Mouse (Mus musculus): ENCODE results near the gene Dnaic1. TPM values are rescaled to one million over a fixed set of nuclear protein-coding genes. Genes with fewer than 3 reads are reported as not detected.

Gene Dnaic1
- polyA plus RNA-seq, 1 experiment from 2014 or later: 8.9 TPM

- TF ChIP-seq CTCF (IDR thresholded peaks at IDR 0.05): no peak
- no peak for DNase-seq (ENCODE audit: low spot score)
- Histone ChIP-seq H3K4me2 (replicated peaks; ENCODE audit: low read depth, low read length) (no peak overlapping the region), H3K4me1 (ENCODE audit: insufficient read depth, low read depth, low read length) (peaks cover 17% of the 10 kb centered on the region; the same call in 1 of the 2 replicates), H3K9me3 (ENCODE audit: low read length) (no peaks in the 10 kb centered on the region), H3K27ac (ENCODE audit: low read length) (no peak overlapping the region), H3K4me3 (ENCODE audit: low read depth, low read length) (no peak overlapping the region), H3K27me3 (replicated peaks; ENCODE audit: insufficient read depth, low read length) (no peaks in the 10 kb centered on the region; the same call in 1 of the 2 replicates), H3K36me3 (ENCODE audit: insufficient read depth, low read length) (no peaks in the 10 kb centered on the region), H3K9ac (replicated peaks; ENCODE audit: low read depth) (no peak overlapping the region)
- WGBS: 57% methylated on average over 2 of the region's 2 CpGs
- ATAC-seq: no peak
Measured at GRCm38 (mm10) chr4:41635906-41636305, 66.3 kb downstream of the Dnaic1 start.

- 0 out of 2 replicates have a peak overlapping the region, but pooled peaks have one; percentile 26 for H3K27ac ChIP-seq (ENCODE audit: low read length)
- DNase-seq (ENCODE audit: low spot score) (peak; percentile 28), ATAC-seq (no peak)
- no peak overlapping the region for H3K9ac ChIP-seq (replicated peaks; ENCODE audit: low read depth)
- H3K4me3 ChIP-seq (ENCODE audit: low read depth, low read length): no peak overlapping the region
- H3K9me3 ChIP-seq (ENCODE audit: low read length): no peaks in the 10 kb centered on the region
- 35% methylated on average over 7 of the region's 7 CpGs for WGBS
- H3K27me3 ChIP-seq (replicated peaks; ENCODE audit: insufficient read depth, low read length): no peaks in the 10 kb centered on the region; the same call in 1 of the 2 replicates
- peaks cover 13% of the 10 kb centered on the region; the same call in 1 of the 2 replicates for H3K4me1 ChIP-seq (ENCODE audit: insufficient read depth, low read depth, low read length)
- no peak for TF ChIP-seq EP300 (IDR thresholded peaks at IDR 0.05)
- TF ChIP-seq CTCF (IDR thresholded peaks at IDR 0.05): no peak
- H3K4me2 ChIP-seq (replicated peaks; ENCODE audit: low read depth, low read length): no peak overlapping the region
- H3K36me3 ChIP-seq (ENCODE audit: insufficient read depth, low read length): no peaks in the 10 kb centered on the region
Measured at GRCm38 (mm10) chr4:41636366-41636765, 66.8 kb downstream of the Dnaic1 start.

GRCm38 (mm10) chr4:41636882-41637635 lies 67.5 kb downstream of the Dnaic1 start:
- Histone ChIP-seq H3K4me2 (replicated peaks; ENCODE audit: low read depth, low read length) (no peak overlapping the region), H3K27me3 (replicated peaks; ENCODE audit: insufficient read depth, low read length) (no peaks in the 10 kb centered on the region; the same call in 1 of the 2 replicates), H3K9ac (replicated peaks; ENCODE audit: low read depth) (no peak overlapping the region), H3K4me1 (ENCODE audit: insufficient read depth, low read depth, low read length) (peaks cover 6% of the 10 kb centered on the region; the same call in 1 of the 2 replicates), H3K4me3 (ENCODE audit: low read depth, low read length) (no peak overlapping the region), H3K9me3 (ENCODE audit: low read length) (no peaks in the 10 kb centered on the region), H3K27ac (ENCODE audit: low read length) (0 out of 2 replicates have a peak overlapping the region, but pooled peaks have one; percentile 26), H3K36me3 (ENCODE audit: insufficient read depth, low read length) (no peaks in the 10 kb centered on the region)
- ATAC-seq: no peak
- TF ChIP-seq EP300 (IDR thresholded peaks at IDR 0.05) (no peak), CTCF (IDR thresholded peaks at IDR 0.05) (no peak)
- WGBS: 65% methylated on average over 10 of the region's 10 CpGs
- DNase-seq (ENCODE audit: low spot score): no peak

- Histone ChIP-seq H3K27me3 (replicated peaks; ENCODE audit: insufficient read depth, low read length) (no peaks in the 10 kb centered on the region; the same call in 1 of the 2 replicates), H3K4me3 (ENCODE audit: low read depth, low read length) (no peak overlapping the region), H3K9me3 (ENCODE audit: low read length) (no peaks in the 10 kb centered on the region), H3K4me2 (replicated peaks; ENCODE audit: low read depth, low read length) (no peak overlapping the region), H3K4me1 (ENCODE audit: insufficient read depth, low read depth, low read length) (no peaks in the 10 kb centered on the region), H3K36me3 (ENCODE audit: insufficient read depth, low read length) (no peaks in the 10 kb centered on the region), H3K27ac (ENCODE audit: low read length) (no peak overlapping the region), H3K9ac (replicated peaks; ENCODE audit: low read depth) (no peak overlapping the region)
- DNase-seq (ENCODE audit: low spot score): no peak
- no peak for ATAC-seq
- WGBS: 93% methylated on average over 10 of the region's 10 CpGs
- TF ChIP-seq CTCF (IDR thresholded peaks at IDR 0.05) (no peak), EP300 (IDR thresholded peaks at IDR 0.05) (no peak)
Measured at GRCm38 (mm10) chr4:41638186-41638731, 68.7 kb downstream of the Dnaic1 start.

GRCm38 (mm10) chr4:41638828-41639213 lies 69.2 kb downstream of the Dnaic1 start:
- no peaks in the 10 kb centered on the region for H3K36me3 ChIP-seq (ENCODE audit: insufficient read depth, low read length)
- TF ChIP-seq EP300 (IDR thresholded peaks at IDR 0.05) (no peak), CTCF (IDR thresholded peaks at IDR 0.05) (no peak)
- DNase-seq (ENCODE audit: low spot score): no peak
- 90% methylated on average over 6 of the region's 6 CpGs for WGBS
- H3K9me3 ChIP-seq (ENCODE audit: low read length): no peaks in the 10 kb centered on the region
- no peak overlapping the region for H3K27ac ChIP-seq (ENCODE audit: low read length)
- H3K27me3 ChIP-seq (replicated peaks; ENCODE audit: insufficient read depth, low read length): no peaks in the 10 kb centered on the region; the same call in 1 of the 2 replicates
- H3K9ac ChIP-seq (replicated peaks; ENCODE audit: low read depth): no peak overlapping the region
- H3K4me3 ChIP-seq (ENCODE audit: low read depth, low read length): no peak overlapping the region
- no peak overlapping the region for H3K4me2 ChIP-seq (replicated peaks; ENCODE audit: low read depth, low read length)
- H3K4me1 ChIP-seq (ENCODE audit: insufficient read depth, low read depth, low read length): no peaks in the 10 kb centered on the region
- ATAC-seq: no peak

- no peaks in the 10 kb centered on the region for H3K4me1 ChIP-seq (ENCODE audit: insufficient read depth, low read depth, low read length)
- H3K9ac ChIP-seq (replicated peaks; ENCODE audit: low read depth): peak overlapping the region; percentile 73
- H3K9me3 ChIP-seq (ENCODE audit: low read length): no peaks in the 10 kb centered on the region
- peak overlapping the region; percentile 55 for H3K4me3 ChIP-seq (ENCODE audit: low read depth, low read length)
- H3K4me2 ChIP-seq (replicated peaks; ENCODE audit: low read depth, low read length): peak overlapping the region; percentile 90
- DNase-seq (ENCODE audit: low spot score) (no peak), ATAC-seq (no peak)
- H3K27ac ChIP-seq (ENCODE audit: low read length): peak overlapping the region; percentile 64; the same call in 1 of the 2 replicates
- no peaks in the 10 kb centered on the region; the same call in 1 of the 2 replicates for H3K27me3 ChIP-seq (replicated peaks; ENCODE audit: insufficient read depth, low read length)
- 23% methylated on average over 10 of the region's 10 CpGs for WGBS
- no peaks in the 10 kb centered on the region for H3K36me3 ChIP-seq (ENCODE audit: insufficient read depth, low read length)
- no peak for TF ChIP-seq CTCF (IDR thresholded peaks at IDR 0.05)
- no peak for TF ChIP-seq EP300 (IDR thresholded peaks at IDR 0.05)
Measured at GRCm38 (mm10) chr4:41639214-41639841, 69.8 kb downstream of the Dnaic1 start.
